Mouse (Mus musculus): ENCODE data around the gene Arpc1a. TPM values are rescaled to one million over a fixed set of nuclear protein-coding genes. Genes with fewer than 3 reads are reported as not detected.
"Not testable (repeated sequence)": the region's sequence is repeated elsewhere in the genome, so short reads cannot be mapped to it uniquely, and the experiment has no call there.

The Arpc1a gene
- polyA plus RNA-seq, 1 experiment from 2014 or later: 150 TPM

DNA sequence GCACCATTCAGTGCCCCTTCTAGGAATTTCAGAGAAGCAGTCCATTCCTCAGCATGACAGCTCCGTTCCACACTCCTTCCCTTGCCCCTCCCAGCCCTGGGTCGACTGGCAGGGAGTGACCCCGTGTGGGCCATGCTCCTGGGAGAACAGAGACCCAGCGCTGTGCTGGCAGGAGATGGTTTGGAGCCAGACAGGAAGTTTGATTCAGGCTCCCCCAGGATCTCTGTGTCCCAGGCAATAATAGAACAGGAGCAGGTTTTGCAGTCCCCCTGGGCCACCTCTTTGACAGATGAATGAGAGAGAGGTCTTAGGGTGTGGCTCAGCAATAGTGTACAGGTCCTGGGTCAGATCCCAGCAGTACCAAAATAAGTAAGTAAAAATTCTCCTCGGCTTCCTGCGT, 34.4 kb downstream of the Arpc1a start:
- Histone ChIP-seq H3K4me3 (ENCODE audit: low read depth, low read length) (no peak overlapping the region), H3K9me3 (ENCODE audit: control insufficient read depth, low read depth, low read length) (no peaks in the 10 kb centered on the region), H3K27ac (ENCODE audit: low read length) (no peak overlapping the region), H3K4me1 (ENCODE audit: control insufficient read depth, insufficient read depth, low read length) (0 out of 2 replicates have a peak, but pooled peaks cover 2% of the 10 kb centered on the region), H3K9ac (replicated peaks; ENCODE audit: low read depth, low read length) (no peak overlapping the region), H3K27me3 (ENCODE audit: control insufficient read depth, insufficient read depth, low read length) (no peaks in the 10 kb centered on the region), H3K36me3 (ENCODE audit: control insufficient read depth, insufficient read depth, low read length) (peaks cover 7% of the 10 kb centered on the region; the same call in 1 of the 2 replicates), H3K4me2 (replicated peaks; ENCODE audit: low read depth, low read length) (no peak overlapping the region)
- WGBS: 48% methylated on average over 6 of the region's 6 CpGs
- no peak for ATAC-seq (ENCODE audit: insufficient number of reproducible peaks, insufficient read depth, low FRiP score, low read depth)

DNA sequence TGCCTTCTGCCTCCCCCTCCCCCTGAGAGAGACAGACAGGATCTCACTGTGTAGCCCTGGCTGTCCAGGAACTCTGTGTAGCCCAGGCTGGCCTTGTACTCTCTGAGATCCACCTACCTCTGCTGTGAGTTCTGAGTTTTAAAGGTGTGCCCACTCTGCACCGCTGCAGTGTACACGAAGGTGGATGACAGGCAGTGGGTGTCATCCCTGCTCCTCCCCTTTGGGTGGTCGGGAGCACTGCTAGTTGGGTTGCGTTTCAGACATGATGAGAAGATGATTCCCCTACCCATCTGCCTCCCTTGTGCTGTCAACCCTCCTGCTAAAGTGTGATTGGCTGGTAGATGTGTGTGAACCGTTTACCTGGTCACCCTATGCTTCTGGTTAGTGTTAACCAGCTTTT, 34.8 kb downstream of the Arpc1a start:
- Histone ChIP-seq H3K4me3 (ENCODE audit: low read depth, low read length) (no peak overlapping the region), H3K9me3 (ENCODE audit: control insufficient read depth, low read depth, low read length) (no peaks in the 10 kb centered on the region), H3K4me1 (ENCODE audit: control insufficient read depth, insufficient read depth, low read length) (0 out of 2 replicates have a peak, but pooled peaks cover 2% of the 10 kb centered on the region), H3K36me3 (ENCODE audit: control insufficient read depth, insufficient read depth, low read length) (peaks cover 12% of the 10 kb centered on the region; the same call in 1 of the 2 replicates), H3K27ac (ENCODE audit: low read length) (no peak overlapping the region), H3K27me3 (ENCODE audit: control insufficient read depth, insufficient read depth, low read length) (no peaks in the 10 kb centered on the region), H3K9ac (replicated peaks; ENCODE audit: low read depth, low read length) (no peak overlapping the region), H3K4me2 (replicated peaks; ENCODE audit: low read depth, low read length) (no peak overlapping the region)
- ATAC-seq (ENCODE audit: insufficient number of reproducible peaks, insufficient read depth, low FRiP score, low read depth): no peak
- WGBS: 83% methylated on average over 5 of the region's 5 CpGs

DNA sequence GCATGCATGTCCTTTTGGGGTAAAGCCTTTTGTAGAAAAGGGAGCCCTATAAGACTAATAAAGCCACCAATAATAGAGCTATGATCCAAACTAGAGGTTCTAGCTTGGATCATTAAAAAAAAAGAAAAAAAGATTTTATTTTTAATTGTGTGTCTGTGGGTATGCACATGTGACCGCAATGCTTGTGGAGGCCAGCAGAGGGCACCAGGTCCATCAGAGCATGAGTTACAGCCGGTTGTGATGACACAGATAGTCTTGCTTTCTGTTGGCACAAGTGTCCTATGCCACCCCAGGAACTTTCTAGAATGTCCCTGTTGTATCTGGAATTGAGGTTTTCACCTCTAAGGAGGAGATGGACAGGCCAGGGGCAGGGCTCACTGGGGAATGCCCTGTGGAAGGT, 35.8 kb downstream of the Arpc1a start:
- WGBS: 90% methylated on average over 2 of the region's 2 CpGs
- Histone ChIP-seq H3K4me1 (ENCODE audit: control insufficient read depth, insufficient read depth, low read length) (0 out of 2 replicates have a peak, but pooled peaks cover 2% of the 10 kb centered on the region), H3K4me3 (ENCODE audit: low read depth, low read length) (no peak overlapping the region), H3K9me3 (ENCODE audit: control insufficient read depth, low read depth, low read length) (no peaks in the 10 kb centered on the region), H3K9ac (replicated peaks; ENCODE audit: low read depth, low read length) (no peak overlapping the region), H3K36me3 (ENCODE audit: control insufficient read depth, insufficient read depth, low read length) (peaks cover 20% of the 10 kb centered on the region; the same call in 1 of the 2 replicates), H3K4me2 (replicated peaks; ENCODE audit: low read depth, low read length) (no peak overlapping the region), H3K27ac (ENCODE audit: low read length) (no peak overlapping the region), H3K27me3 (ENCODE audit: control insufficient read depth, insufficient read depth, low read length) (no peaks in the 10 kb centered on the region)
- no peak for ATAC-seq (ENCODE audit: insufficient number of reproducible peaks, insufficient read depth, low FRiP score, low read depth)

DNA sequence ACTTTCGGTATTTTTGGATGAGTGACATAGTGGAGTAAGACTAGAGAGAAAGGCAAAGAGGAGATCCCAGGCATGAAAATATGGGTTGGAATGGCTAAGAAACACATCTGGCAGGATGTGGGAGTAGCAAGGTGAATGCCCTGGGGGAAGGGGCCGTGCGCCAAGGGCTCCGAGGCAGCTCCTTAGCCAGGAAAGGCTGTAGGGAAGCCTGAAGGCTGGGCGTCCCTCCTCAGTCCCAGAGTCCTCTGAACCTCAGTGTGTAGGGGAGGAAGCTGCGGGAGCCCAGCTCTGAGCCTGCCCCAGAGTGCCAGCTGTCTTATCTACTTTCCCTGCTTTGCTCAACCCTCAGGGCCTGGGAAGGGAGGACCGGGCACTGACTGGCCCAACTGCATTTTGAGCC, 37.3 kb downstream of the Arpc1a start:
- no peaks in the 10 kb centered on the region for H3K27me3 ChIP-seq (ENCODE audit: control insufficient read depth, insufficient read depth, low read length)
- no peaks in the 10 kb centered on the region for H3K4me1 ChIP-seq (ENCODE audit: control insufficient read depth, insufficient read depth, low read length)
- H3K9ac ChIP-seq (replicated peaks; ENCODE audit: low read depth, low read length): no peak overlapping the region
- 63% methylated on average over 7 of the region's 7 CpGs for WGBS
- H3K4me3 ChIP-seq (ENCODE audit: low read depth, low read length): no peak overlapping the region
- H3K9me3 ChIP-seq (ENCODE audit: control insufficient read depth, low read depth, low read length): no peaks in the 10 kb centered on the region
- peaks cover 31% of the 10 kb centered on the region for H3K36me3 ChIP-seq (ENCODE audit: control insufficient read depth, insufficient read depth, low read length)
- no peak for ATAC-seq (ENCODE audit: insufficient number of reproducible peaks, insufficient read depth, low FRiP score, low read depth)
- no peak overlapping the region for H3K4me2 ChIP-seq (replicated peaks; ENCODE audit: low read depth, low read length)
- H3K27ac ChIP-seq (ENCODE audit: low read length): no peak overlapping the region

DNA sequence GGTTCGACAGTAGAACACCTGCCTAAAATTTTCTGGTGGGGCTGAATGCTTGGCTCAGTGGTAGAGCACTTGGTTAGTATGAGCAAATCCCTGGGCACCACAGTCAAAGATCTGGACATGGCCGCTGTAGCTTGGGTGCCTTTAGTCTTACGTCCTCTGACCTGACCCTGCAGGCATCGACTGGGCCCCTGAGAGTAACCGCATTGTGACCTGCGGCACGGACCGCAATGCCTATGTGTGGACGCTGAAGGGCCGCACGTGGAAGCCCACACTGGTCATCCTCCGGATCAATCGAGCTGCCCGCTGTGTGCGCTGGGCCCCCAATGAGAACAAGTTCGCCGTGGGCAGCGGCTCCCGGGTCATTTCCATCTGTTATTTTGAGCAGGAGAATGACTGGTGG, 39.8 kb downstream of the Arpc1a start:
- no peak overlapping the region for H3K9ac ChIP-seq (replicated peaks; ENCODE audit: low read depth, low read length)
- no peak overlapping the region for H3K27ac ChIP-seq (ENCODE audit: low read length)
- no peaks in the 10 kb centered on the region for H3K4me1 ChIP-seq (ENCODE audit: control insufficient read depth, insufficient read depth, low read length)
- ATAC-seq (ENCODE audit: insufficient number of reproducible peaks, insufficient read depth, low FRiP score, low read depth): no peak
- H3K4me2 ChIP-seq (replicated peaks; ENCODE audit: low read depth, low read length): no peak overlapping the region
- H3K9me3 ChIP-seq (ENCODE audit: control insufficient read depth, low read depth, low read length): no peaks in the 10 kb centered on the region
- no peak overlapping the region for H3K4me3 ChIP-seq (ENCODE audit: low read depth, low read length)
- H3K27me3 ChIP-seq (ENCODE audit: control insufficient read depth, insufficient read depth, low read length): no peaks in the 10 kb centered on the region
- 90% methylated on average over 19 of the region's 19 CpGs for WGBS
- H3K36me3 ChIP-seq (ENCODE audit: control insufficient read depth, insufficient read depth, low read length): peaks cover 42% of the 10 kb centered on the region

DNA sequence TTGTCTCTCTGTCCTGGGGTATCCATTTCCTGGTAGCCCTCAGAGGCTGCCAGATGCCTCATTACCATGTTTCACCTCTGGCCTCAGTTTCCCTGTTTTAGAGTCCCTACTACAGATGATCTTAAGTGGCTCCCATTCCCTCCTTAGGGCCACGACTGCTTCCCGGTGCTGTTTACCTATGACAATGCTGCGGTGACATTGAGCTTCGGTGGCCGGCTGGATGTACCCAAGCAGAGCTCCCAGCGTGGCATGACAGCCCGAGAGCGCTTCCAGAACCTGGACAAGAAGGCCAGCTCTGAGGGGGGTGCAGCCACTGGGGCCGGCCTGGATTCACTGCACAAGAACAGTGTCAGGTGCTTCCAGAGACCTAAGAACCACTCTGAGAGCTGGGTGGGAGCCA, 43.0 kb downstream of the Arpc1a start:
- no peak overlapping the region for H3K4me2 ChIP-seq (replicated peaks; ENCODE audit: low read depth, low read length)
- no peaks in the 10 kb centered on the region for H3K9me3 ChIP-seq (ENCODE audit: control insufficient read depth, low read depth, low read length)
- peaks cover 68% of the 10 kb centered on the region for H3K36me3 ChIP-seq (ENCODE audit: control insufficient read depth, insufficient read depth, low read length)
- H3K4me3 ChIP-seq (ENCODE audit: low read depth, low read length): no peak overlapping the region
- no peaks in the 10 kb centered on the region for H3K27me3 ChIP-seq (ENCODE audit: control insufficient read depth, insufficient read depth, low read length)
- no peak overlapping the region for H3K9ac ChIP-seq (replicated peaks; ENCODE audit: low read depth, low read length)
- 96% methylated on average over 9 of the region's 9 CpGs for WGBS
- no peak for ATAC-seq (ENCODE audit: insufficient number of reproducible peaks, insufficient read depth, low FRiP score, low read depth)
- no peak overlapping the region for H3K27ac ChIP-seq (ENCODE audit: low read length)
- no peaks in the 10 kb centered on the region for H3K4me1 ChIP-seq (ENCODE audit: control insufficient read depth, insufficient read depth, low read length)

- H3K9me3 ChIP-seq (ENCODE audit: control insufficient read depth, low read depth, low read length): no peaks in the 10 kb centered on the region
- no peak overlapping the region for H3K4me3 ChIP-seq (ENCODE audit: low read depth, low read length)
- WGBS: 94% methylated on average over 4 of the region's 4 CpGs
- H3K27ac ChIP-seq (ENCODE audit: low read length): no peak overlapping the region
- H3K4me1 ChIP-seq (ENCODE audit: control insufficient read depth, insufficient read depth, low read length): no peaks in the 10 kb centered on the region
- H3K9ac ChIP-seq (replicated peaks; ENCODE audit: low read depth, low read length): no peak overlapping the region
- no peak for ATAC-seq (ENCODE audit: insufficient number of reproducible peaks, insufficient read depth, low FRiP score, low read depth)
- H3K36me3 ChIP-seq (ENCODE audit: control insufficient read depth, insufficient read depth, low read length): peaks cover 74% of the 10 kb centered on the region
- H3K27me3 ChIP-seq (ENCODE audit: control insufficient read depth, insufficient read depth, low read length): no peaks in the 10 kb centered on the region
- H3K4me2 ChIP-seq (replicated peaks; ENCODE audit: low read depth, low read length): no peak overlapping the region
These were observed 45.5 kb downstream of the Arpc1a start for GRCm38 (mm10) chr5:145129124-145129523.

DNA sequence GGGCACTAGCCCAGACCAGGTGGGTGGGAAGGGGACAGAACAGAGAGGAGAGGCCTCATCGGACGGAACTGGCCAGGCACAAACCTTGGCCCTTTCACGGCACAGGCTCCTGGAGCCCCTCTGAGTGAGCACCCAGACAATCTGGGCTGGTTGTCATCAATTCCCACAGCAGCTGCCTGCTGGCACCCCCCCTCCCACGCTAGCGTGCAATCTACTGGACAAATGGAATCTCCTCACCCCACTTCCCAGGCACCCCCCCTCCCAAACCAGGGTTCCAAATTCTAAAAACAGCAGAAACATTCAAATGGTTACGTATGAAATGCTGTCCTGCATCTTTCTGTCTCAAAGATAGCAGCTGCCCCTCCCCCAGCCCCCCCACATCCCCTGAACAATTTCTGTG, 46.1 kb downstream of the Arpc1a start:
- H3K27ac ChIP-seq (ENCODE audit: low read length); H3K4me3 ChIP-seq (ENCODE audit: low read depth, low read length); H3K9me3 ChIP-seq (ENCODE audit: control insufficient read depth, low read depth, low read length); H3K4me1 ChIP-seq (ENCODE audit: control insufficient read depth, insufficient read depth, low read length); H3K27me3 ChIP-seq (ENCODE audit: control insufficient read depth, insufficient read depth, low read length); H3K4me2 ChIP-seq (replicated peaks; ENCODE audit: low read depth, low read length); ATAC-seq (ENCODE audit: insufficient number of reproducible peaks, insufficient read depth, low FRiP score, low read depth); H3K9ac ChIP-seq (replicated peaks; ENCODE audit: low read depth, low read length): not testable (repeated sequence)
- 91% methylated on average over 4 of the region's 6 CpGs for WGBS
- H3K36me3 ChIP-seq (ENCODE audit: control insufficient read depth, insufficient read depth, low read length): peaks cover 75% of the 10 kb centered on the region

GRCm38 (mm10) chr5:145130191-145130590, 46.6 kb downstream of the Arpc1a start:
- Histone ChIP-seq H3K4me3 (ENCODE audit: low read depth, low read length) (no peak overlapping the region), H3K4me1 (ENCODE audit: control insufficient read depth, insufficient read depth, low read length) (no peaks in the 10 kb centered on the region), H3K9ac (replicated peaks; ENCODE audit: low read depth, low read length) (no peak overlapping the region), H3K27ac (ENCODE audit: low read length) (no peak overlapping the region), H3K36me3 (ENCODE audit: control insufficient read depth, insufficient read depth, low read length) (peaks cover 75% of the 10 kb centered on the region), H3K27me3 (ENCODE audit: control insufficient read depth, insufficient read depth, low read length) (no peaks in the 10 kb centered on the region), H3K4me2 (replicated peaks; ENCODE audit: low read depth, low read length) (no peak overlapping the region), H3K9me3 (ENCODE audit: control insufficient read depth, low read depth, low read length) (no peaks in the 10 kb centered on the region)
- WGBS: 88% methylated on average over 11 of the region's 11 CpGs
- no peak for ATAC-seq (ENCODE audit: insufficient number of reproducible peaks, insufficient read depth, low FRiP score, low read depth)

Data from stomach, embryonic 14.5 days (tissue).